Mouse (Mus musculus): ENCODE measurements around the gene 4931428L18Rik. TPM values are rescaled to one million over a fixed set of nuclear protein-coding genes. Genes with fewer than 3 reads are reported as not detected.

4931428L18Rik gene
- polyA plus RNA-seq, 1 experiment from 2014 or later, result not detected

- H3K27me3 ChIP-seq (replicated peaks), result no peaks in the 10 kb centered on the region
- ATAC-seq, result no peak
- H3K9ac ChIP-seq, result no peak overlapping the region
- no peak overlapping the region for H3K4me3 ChIP-seq (replicated peaks)
- no peak overlapping the region for H3K27ac ChIP-seq
- WGBS, result 71% methylated on average over 1 of the region's 1 CpGs
- H3K4me1 ChIP-seq (replicated peaks), result no peaks in the 10 kb centered on the region
- no peak overlapping the region for H3K4me2 ChIP-seq (replicated peaks)
- no peaks in the 10 kb centered on the region for H3K36me3 ChIP-seq
- H3K9me3 ChIP-seq, result no peaks in the 10 kb centered on the region
These were observed 44.2 kb downstream of the 4931428L18Rik start for GRCm38 (mm10) chr1:31178264-31178663.

- Histone ChIP-seq H3K4me3 (replicated peaks) (no peak within 1 kb of the TSS), H3K27ac (no peak within 1 kb of the TSS), H3K4me1 (replicated peaks) (no peaks in the 10 kb centered on the region), H3K9ac (no peak within 1 kb of the TSS), H3K9me3 (no peaks in the 10 kb centered on the region), H3K4me2 (replicated peaks) (no peak within 1 kb of the TSS), H3K36me3 (no peaks in the 10 kb centered on the region), H3K27me3 (replicated peaks) (no peaks in the 10 kb centered on the region)
- ATAC-seq, result no peak
- 73% methylated on average over 5 of the region's 5 CpGs for WGBS
These were observed 46.4 kb downstream of the 4931428L18Rik start, which contains the start of gene Lgsn for GRCm38 (mm10) chr1:31176101-31176500. TSS of gene Lgsn (plus strand) at chr1:31176401.

GRCm38 (mm10) chr1:31175401-31175800 lies 47.1 kb downstream of the 4931428L18Rik start:
- Histone ChIP-seq H3K9ac (no peak overlapping the region), H3K4me2 (replicated peaks) (no peak overlapping the region), H3K4me3 (replicated peaks) (no peak overlapping the region), H3K4me1 (replicated peaks) (no peaks in the 10 kb centered on the region), H3K9me3 (no peaks in the 10 kb centered on the region), H3K36me3 (no peaks in the 10 kb centered on the region), H3K27ac (no peak overlapping the region), H3K27me3 (replicated peaks) (no peaks in the 10 kb centered on the region)
- WGBS, result 73% methylated on average over 3 of the region's 3 CpGs
- ATAC-seq, result no peak

- Histone ChIP-seq H3K4me1 (replicated peaks) (no peaks in the 10 kb centered on the region), H3K9ac (no peak overlapping the region), H3K36me3 (no peaks in the 10 kb centered on the region), H3K27me3 (replicated peaks) (no peaks in the 10 kb centered on the region), H3K4me3 (replicated peaks) (no peak overlapping the region), H3K27ac (no peak overlapping the region), H3K4me2 (replicated peaks) (no peak overlapping the region), H3K9me3 (no peaks in the 10 kb centered on the region)
- WGBS, result 56% methylated on average over 7 of the region's 7 CpGs
- peak; percentile 91 for ATAC-seq
These were observed 57.0 kb downstream of the 4931428L18Rik start for GRCm38 (mm10) chr1:31165326-31166121.

- Histone ChIP-seq H3K27me3 (replicated peaks) (no peaks in the 10 kb centered on the region), H3K27ac (no peak overlapping the region), H3K9me3 (no peaks in the 10 kb centered on the region), H3K9ac (no peak overlapping the region), H3K4me2 (replicated peaks) (no peak overlapping the region), H3K4me3 (replicated peaks) (no peak overlapping the region), H3K36me3 (no peaks in the 10 kb centered on the region), H3K4me1 (replicated peaks) (no peaks in the 10 kb centered on the region)
- 68% methylated on average over 18 of the region's 18 CpGs for WGBS
- ATAC-seq, result peak; percentile 69
These were observed 57.8 kb downstream of the 4931428L18Rik start for GRCm38 (mm10) chr1:31164527-31165189.

- Histone ChIP-seq H3K4me2 (replicated peaks) (no peak overlapping the region), H3K27ac (no peak overlapping the region), H3K9ac (no peak overlapping the region), H3K9me3 (no peaks in the 10 kb centered on the region), H3K27me3 (replicated peaks) (no peaks in the 10 kb centered on the region), H3K4me1 (replicated peaks) (no peaks in the 10 kb centered on the region), H3K36me3 (no peaks in the 10 kb centered on the region), H3K4me3 (replicated peaks) (no peak overlapping the region)
- WGBS, result 59% methylated on average over 2 of the region's 2 CpGs
- ATAC-seq, result 0 out of 2 replicates have a peak, but pooled peaks have one; percentile 10
These were observed 65.6 kb downstream of the 4931428L18Rik start for GRCm38 (mm10) chr1:31156884-31157283.

- H3K4me2 ChIP-seq (replicated peaks), result no peak overlapping the region
- H3K4me3 ChIP-seq (replicated peaks), result no peak overlapping the region
- no peak overlapping the region for H3K9ac ChIP-seq
- no peaks in the 10 kb centered on the region for H3K4me1 ChIP-seq (replicated peaks)
- no peaks in the 10 kb centered on the region for H3K36me3 ChIP-seq
- peak; percentile 58 for ATAC-seq
- H3K27ac ChIP-seq, result no peak overlapping the region
- H3K9me3 ChIP-seq, result no peaks in the 10 kb centered on the region
- H3K27me3 ChIP-seq (replicated peaks), result no peaks in the 10 kb centered on the region
- WGBS, result 41% methylated on average over 2 of the region's 2 CpGs
These were observed 66.3 kb downstream of the 4931428L18Rik start for GRCm38 (mm10) chr1:31156185-31156584.

- Histone ChIP-seq H3K4me1 (replicated peaks) (0 out of 2 replicates have a peak, but pooled peaks cover 6% of the 10 kb centered on the region), H3K27ac (no peak overlapping the region), H3K4me2 (replicated peaks) (no peak overlapping the region), H3K9me3 (no peaks in the 10 kb centered on the region), H3K36me3 (no peaks in the 10 kb centered on the region), H3K27me3 (replicated peaks) (no peaks in the 10 kb centered on the region), H3K9ac (no peak overlapping the region), H3K4me3 (replicated peaks) (no peak overlapping the region)
- ATAC-seq, result peak; percentile 85
- 12% methylated on average over 7 of the region's 7 CpGs for WGBS
These were observed 68.6 kb downstream of the 4931428L18Rik start for GRCm38 (mm10) chr1:31153793-31154349.

GRCm38 (mm10) chr1:31152799-31153426 lies 69.6 kb downstream of the 4931428L18Rik start:
- WGBS, result 43% methylated on average over 2 of the region's 2 CpGs

GRCm38 (mm10) chr1:31150546-31150945 lies 71.9 kb downstream of the 4931428L18Rik start:
- Histone ChIP-seq H3K27ac (no peak overlapping the region), H3K4me3 (replicated peaks) (no peak overlapping the region), H3K36me3 (no peaks in the 10 kb centered on the region), H3K9ac (no peak overlapping the region), H3K27me3 (replicated peaks) (no peaks in the 10 kb centered on the region), H3K4me2 (replicated peaks) (no peak overlapping the region), H3K4me1 (replicated peaks) (0 out of 2 replicates have a peak, but pooled peaks cover 6% of the 10 kb centered on the region), H3K9me3 (no peaks in the 10 kb centered on the region)
- no peak for ATAC-seq
- 65% methylated on average over 3 of the region's 3 CpGs for WGBS

More at GRCm38 (mm10) chr1:31152799-31153426, 69.6 kb downstream of the 4931428L18Rik start:
- Histone ChIP-seq H3K4me3 (replicated peaks) (no peak overlapping the region), H3K27me3 (replicated peaks) (no peaks in the 10 kb centered on the region), H3K36me3 (no peaks in the 10 kb centered on the region), H3K9ac (no peak overlapping the region), H3K27ac (no peak overlapping the region), H3K9me3 (no peaks in the 10 kb centered on the region), H3K4me2 (replicated peaks) (no peak overlapping the region), H3K4me1 (replicated peaks) (0 out of 2 replicates have a peak, but pooled peaks cover 6% of the 10 kb centered on the region)
- ATAC-seq, result peak; percentile 50

GRCm38 (mm10) chr1:31149671-31150070 lies 72.8 kb downstream of the 4931428L18Rik start:
- H3K4me3 ChIP-seq (replicated peaks), result no peak overlapping the region
- no peaks in the 10 kb centered on the region for H3K27me3 ChIP-seq (replicated peaks)
- ATAC-seq, result no peak
- WGBS, result 26% methylated on average over 6 of the region's 6 CpGs
- H3K9ac ChIP-seq, result no peak overlapping the region
- H3K36me3 ChIP-seq, result no peaks in the 10 kb centered on the region
- no peaks in the 10 kb centered on the region for H3K9me3 ChIP-seq
- H3K27ac ChIP-seq, result no peak overlapping the region
- 0 out of 2 replicates have a peak, but pooled peaks cover 6% of the 10 kb centered on the region for H3K4me1 ChIP-seq (replicated peaks)
- H3K4me2 ChIP-seq (replicated peaks), result no peak overlapping the region

GRCm38 (mm10) chr1:31143571-31143970 lies 78.9 kb downstream of the 4931428L18Rik start:
- Histone ChIP-seq H3K27ac (no peak overlapping the region), H3K9ac (no peak overlapping the region), H3K27me3 (replicated peaks) (no peaks in the 10 kb centered on the region), H3K4me1 (replicated peaks) (0 out of 2 replicates have a peak, but pooled peaks cover 5% of the 10 kb centered on the region), H3K9me3 (no peaks in the 10 kb centered on the region), H3K4me2 (replicated peaks) (no peak overlapping the region), H3K4me3 (replicated peaks) (no peak overlapping the region), H3K36me3 (no peaks in the 10 kb centered on the region)
- WGBS, result 83% methylated on average over 2 of the region's 2 CpGs
- no peak for ATAC-seq

All from intestine, embryonic 15.5 days (tissue).